Mouse (Mus musculus): ENCODE results near the gene Il4ra. TPM values are rescaled to one million over a fixed set of nuclear protein-coding genes. Genes with fewer than 3 reads are reported as not detected.
A peak's percentile ranks its signal among the peaks of the same experiment; 100 is the strongest.

Il4ra gene
- polyA plus RNA-seq, 1 experiment: 65.8 TPM

DNA sequence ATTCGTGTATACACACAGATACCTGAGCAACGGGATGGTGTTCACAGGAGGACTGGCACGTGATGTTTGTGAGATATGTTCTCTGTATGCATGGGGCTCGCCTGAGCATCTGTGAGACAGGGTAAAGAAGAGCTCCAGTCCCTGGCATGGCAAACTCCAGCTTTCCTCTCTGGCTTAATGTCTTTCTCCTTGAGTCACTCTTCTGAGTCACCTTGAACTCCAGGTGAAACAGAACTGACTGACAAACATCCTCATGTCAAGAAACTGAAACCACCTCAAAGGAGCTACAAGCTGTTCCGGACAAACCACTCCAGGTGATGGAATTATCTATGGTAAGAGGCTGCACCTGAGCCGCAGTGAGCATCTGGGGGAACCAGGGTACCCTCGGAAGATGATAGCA lies 38.0 kb downstream of the Il4ra start:
- no peak overlapping the region for H3K4me3 ChIP-seq (ENCODE audit: insufficient read depth, low read length)
- no peak overlapping the region for H3K27ac ChIP-seq (ENCODE audit: insufficient read depth, low read depth, low read length)
- peaks cover 12% of the 10 kb centered on the region for H3K4me1 ChIP-seq (ENCODE audit: control insufficient read depth, insufficient read depth, low read length)
- TF ChIP-seq CTCF (IDR thresholded peaks at IDR 0.05; ENCODE audit: low read depth, low read length) (no peak), POLR2A (IDR thresholded peaks at IDR 0.05; ENCODE audit: borderline replicate concordance, low read depth, low read length) (no peak)

DNA sequence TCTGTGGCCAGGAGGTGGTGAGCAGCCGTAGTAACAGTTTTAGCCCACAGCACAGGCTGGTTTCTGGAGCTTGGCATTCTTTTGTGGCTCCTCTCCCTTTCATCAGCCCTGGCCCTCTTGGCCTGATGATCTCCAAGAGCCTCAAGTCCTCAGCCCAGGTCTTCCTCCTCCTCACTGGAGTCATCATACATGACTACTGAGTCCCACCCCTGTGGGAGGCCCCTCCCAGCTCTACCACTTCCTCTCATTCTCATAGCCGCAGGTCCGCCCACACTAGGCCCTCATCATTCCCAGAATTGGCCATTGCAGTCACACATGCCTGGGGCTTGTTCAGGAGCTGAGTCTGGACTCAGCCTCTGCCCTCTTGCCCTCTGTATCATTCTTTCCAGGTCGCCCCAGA lies 41.9 kb downstream of the Il4ra start:
- TF ChIP-seq POLR2A (IDR thresholded peaks at IDR 0.05; ENCODE audit: borderline replicate concordance, low read depth, low read length): no peak
- peak overlapping the region; percentile 48 for H3K27ac ChIP-seq (ENCODE audit: insufficient read depth, low read depth, low read length)

DNA sequence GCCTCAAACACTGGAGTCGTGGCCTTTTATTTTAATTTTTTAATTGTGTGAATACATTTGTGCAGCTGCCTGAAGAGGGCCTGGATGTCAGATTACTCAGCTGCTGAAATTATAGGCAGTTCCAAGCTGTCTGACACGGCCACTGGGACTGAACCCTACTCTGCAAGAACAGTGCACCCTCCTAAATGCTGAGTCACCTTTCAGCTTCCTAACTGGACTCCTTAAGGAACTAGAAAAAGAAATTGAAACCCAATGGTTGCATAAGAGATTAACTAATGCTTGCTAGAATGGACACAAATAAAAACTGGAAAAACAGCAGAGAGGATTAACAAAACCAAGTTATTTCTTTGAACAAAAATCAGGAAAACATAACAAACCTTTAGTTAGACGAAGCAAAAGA lies 44.5 kb downstream of the Il4ra start:
- Histone ChIP-seq H3K4me3 (ENCODE audit: insufficient read depth, low read length) (no peak overlapping the region), H3K4me1 (ENCODE audit: control insufficient read depth, insufficient read depth, low read length) (peaks cover 62% of the 10 kb centered on the region), H3K27ac (ENCODE audit: insufficient read depth, low read depth, low read length) (peak overlapping the region; percentile 79)
- TF ChIP-seq POLR2A (IDR thresholded peaks at IDR 0.05; ENCODE audit: borderline replicate concordance, low read depth, low read length) (no peak), CTCF (IDR thresholded peaks at IDR 0.05; ENCODE audit: low read depth, low read length) (no peak)

More for the DNA sequence above, 41.9 kb downstream of the Il4ra start:
- Histone ChIP-seq H3K4me3 (ENCODE audit: insufficient read depth, low read length) (no peak overlapping the region), H3K4me1 (ENCODE audit: control insufficient read depth, insufficient read depth, low read length) (peaks cover 40% of the 10 kb centered on the region)

GRCm38 (mm10) chr7:125597083-125597482 lies 45.2 kb downstream of the Il4ra start:
- Histone ChIP-seq H3K27ac (ENCODE audit: insufficient read depth, low read depth, low read length) (peak overlapping the region; percentile 79), H3K4me1 (ENCODE audit: control insufficient read depth, insufficient read depth, low read length) (peaks cover 66% of the 10 kb centered on the region), H3K4me3 (ENCODE audit: insufficient read depth, low read length) (no peak overlapping the region)
- TF ChIP-seq POLR2A (IDR thresholded peaks at IDR 0.05; ENCODE audit: borderline replicate concordance, low read depth, low read length): no peak
- no peak for TF ChIP-seq CTCF (IDR thresholded peaks at IDR 0.05; ENCODE audit: low read depth, low read length)

DNA sequence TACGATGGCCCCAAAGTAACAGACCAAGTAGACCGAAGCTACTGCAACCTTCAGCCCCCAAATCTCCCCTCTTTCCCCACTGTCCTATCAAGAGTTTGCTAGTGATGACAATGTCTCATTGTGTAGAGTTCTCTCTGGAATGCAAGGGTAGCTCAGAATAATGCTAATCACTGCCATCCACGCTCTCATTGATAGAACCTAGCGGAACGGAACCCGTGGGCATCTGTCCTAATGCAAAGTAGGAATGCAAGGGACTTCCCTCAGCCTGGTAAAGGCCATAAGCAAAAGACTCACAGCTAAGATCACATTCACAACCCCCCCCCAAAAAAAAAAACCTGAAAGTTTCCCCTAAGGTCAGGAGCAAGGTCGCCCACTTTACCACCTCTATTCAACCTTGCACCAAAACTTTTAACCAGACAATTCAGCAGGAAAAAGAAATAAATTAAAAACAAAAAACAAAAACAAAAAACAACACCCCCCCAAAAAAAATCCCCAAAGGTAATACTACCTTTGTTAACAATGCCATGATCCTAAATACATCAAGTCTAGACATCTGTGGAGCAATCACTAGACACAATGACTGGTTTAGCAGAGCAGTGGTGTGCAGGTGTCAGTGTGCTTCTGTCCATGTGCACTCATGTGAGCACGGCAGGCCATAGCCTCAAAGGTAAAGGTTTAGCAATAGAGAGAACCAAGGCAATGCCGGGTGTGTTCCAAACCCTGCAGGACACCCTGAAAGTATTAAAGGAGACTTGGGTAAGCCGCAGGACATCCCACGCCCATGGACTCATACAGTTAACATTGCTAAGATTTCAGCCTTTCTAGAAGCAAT lies 45.8 kb downstream of the Il4ra start:
- TF ChIP-seq CTCF (IDR thresholded peaks at IDR 0.05; ENCODE audit: low read depth, low read length) (no peak), POLR2A (IDR thresholded peaks at IDR 0.05; ENCODE audit: borderline replicate concordance, low read depth, low read length) (no peak)
- Histone ChIP-seq H3K27ac (ENCODE audit: insufficient read depth, low read depth, low read length) (peak overlapping the region; percentile 79), H3K4me1 (ENCODE audit: control insufficient read depth, insufficient read depth, low read length) (peaks cover 71% of the 10 kb centered on the region), H3K4me3 (ENCODE audit: insufficient read depth, low read length) (no peak overlapping the region)

GRCm38 (mm10) chr7:125599373-125599973 lies 47.6 kb downstream of the Il4ra start:
- TF ChIP-seq CTCF (IDR thresholded peaks at IDR 0.05; ENCODE audit: low read depth, low read length) (no peak), POLR2A (IDR thresholded peaks at IDR 0.05; ENCODE audit: borderline replicate concordance, low read depth, low read length) (no peak)
- Histone ChIP-seq H3K27ac (ENCODE audit: insufficient read depth, low read depth, low read length) (peak overlapping the region; percentile 60), H3K4me1 (ENCODE audit: control insufficient read depth, insufficient read depth, low read length) (peaks cover 70% of the 10 kb centered on the region), H3K4me3 (ENCODE audit: insufficient read depth, low read length) (no peak overlapping the region)

GRCm38 (mm10) chr7:125600136-125600535 lies 48.2 kb downstream of the Il4ra start:
- TF ChIP-seq POLR2A (IDR thresholded peaks at IDR 0.05; ENCODE audit: borderline replicate concordance, low read depth, low read length): no peak
- no peak for TF ChIP-seq CTCF (IDR thresholded peaks at IDR 0.05; ENCODE audit: low read depth, low read length)
- peaks cover 69% of the 10 kb centered on the region for H3K4me1 ChIP-seq (ENCODE audit: control insufficient read depth, insufficient read depth, low read length)

DNA sequence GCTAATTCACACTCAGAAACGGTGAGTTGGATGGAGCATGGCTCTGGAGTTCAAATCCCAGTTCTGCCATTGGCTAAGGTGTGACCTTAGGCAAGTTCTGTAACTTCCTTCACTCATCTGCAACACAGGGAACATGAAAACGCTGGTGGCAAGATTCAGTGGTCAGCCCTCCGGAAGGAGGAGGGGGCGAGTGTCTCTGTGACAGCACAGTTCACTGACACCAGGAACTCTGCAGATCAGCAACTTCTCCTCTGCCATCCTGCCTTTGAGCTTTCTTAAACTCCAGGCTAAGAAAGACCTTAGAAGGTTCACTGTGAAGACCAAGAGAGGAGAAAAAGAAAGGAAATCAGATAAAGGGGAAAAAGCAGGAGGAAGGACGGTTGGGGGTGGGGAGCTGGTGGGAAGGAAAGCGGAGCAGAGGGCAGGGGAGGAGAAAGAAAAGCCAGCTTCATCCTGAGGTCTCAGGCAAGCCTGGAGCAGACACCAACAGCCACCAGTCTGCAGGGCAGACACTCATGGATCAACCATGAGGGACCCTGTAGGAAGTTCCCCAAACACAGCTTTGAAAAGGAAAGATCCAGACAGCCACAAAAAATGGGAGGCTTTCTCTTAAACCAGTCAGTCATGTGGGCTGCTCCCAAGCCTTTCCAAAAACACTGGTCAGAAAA lies 48.8 kb downstream of the Il4ra start:
- H3K4me1 ChIP-seq (ENCODE audit: control insufficient read depth, insufficient read depth, low read length): peaks cover 64% of the 10 kb centered on the region
- no peak for TF ChIP-seq POLR2A (IDR thresholded peaks at IDR 0.05; ENCODE audit: borderline replicate concordance, low read depth, low read length)
- no peak for TF ChIP-seq CTCF (IDR thresholded peaks at IDR 0.05; ENCODE audit: low read depth, low read length)
- H3K27ac ChIP-seq (ENCODE audit: insufficient read depth, low read depth, low read length): peak overlapping the region; percentile 83
- no peak overlapping the region for H3K4me3 ChIP-seq (ENCODE audit: insufficient read depth, low read length)

More at GRCm38 (mm10) chr7:125600136-125600535, 48.2 kb downstream of the Il4ra start:
- peak overlapping the region; percentile 38 for H3K27ac ChIP-seq (ENCODE audit: insufficient read depth, low read depth, low read length)
- H3K4me3 ChIP-seq (ENCODE audit: insufficient read depth, low read length): no peak overlapping the region

DNA sequence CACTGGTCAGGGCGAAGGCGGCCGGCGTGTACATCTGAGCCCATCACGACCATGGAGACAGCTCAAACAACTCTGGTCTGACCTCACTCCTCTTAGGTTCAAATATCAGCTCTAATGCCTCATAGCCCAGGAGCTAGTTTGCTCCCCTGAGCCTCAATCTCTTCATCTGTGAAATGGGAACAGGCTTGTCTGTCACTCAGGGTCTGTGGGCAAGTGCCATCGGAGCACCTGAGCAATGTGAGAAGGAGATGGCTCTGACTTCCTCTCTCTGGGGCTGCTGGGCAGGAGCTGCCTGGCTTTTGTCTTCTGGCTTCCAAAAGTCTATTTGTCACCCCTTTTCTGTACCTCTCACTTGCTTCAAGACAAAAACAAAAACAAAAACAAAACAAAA lies 49.4 kb downstream of the Il4ra start:
- no peak for TF ChIP-seq CTCF (IDR thresholded peaks at IDR 0.05; ENCODE audit: low read depth, low read length)
- no peak for TF ChIP-seq POLR2A (IDR thresholded peaks at IDR 0.05; ENCODE audit: borderline replicate concordance, low read depth, low read length)
- H3K27ac ChIP-seq (ENCODE audit: insufficient read depth, low read depth, low read length): peak overlapping the region; percentile 83
- H3K4me3 ChIP-seq (ENCODE audit: insufficient read depth, low read length): peak overlapping the region; percentile 15
- H3K4me1 ChIP-seq (ENCODE audit: control insufficient read depth, insufficient read depth, low read length): peaks cover 59% of the 10 kb centered on the region

Measured in bone marrow macrophage, adult 2 months (primary cell).